Mouse (Mus musculus) heart, adult 18-20 months (tissue): ENCODE data around the gene Ephb2. TPM values are rescaled to one million over a fixed set of nuclear protein-coding genes. Genes with fewer than 3 reads are reported as not detected.
A peak's percentile ranks its signal among the peaks of the same experiment; 100 is the strongest.

ENCODE experiments used
- DNase-seq, 2 experiments: peaks; one replicate each; pipeline ENCODE4 v3.0.0; 2021 to 2022; ENCODE audit warnings: mixed read lengths in 1 of 2
- total RNA-seq, 2 experiments: library from RNA; stranded (reverse); gene quantifications; 2 replicates each; pipeline ENCODE4 v1.2.3; 2021

The Ephb2 gene
- total RNA-seq, 2 experiments from 2014 or later = 0.89 to 0.90 TPM

- no peak for DNase-seq
Observed at GRCm38 (mm10) chr4:136800366-136800765, 35.4 kb downstream of the Ephb2 start.

GRCm38 (mm10) chr4:136797677-136798569 lies 37.9 kb downstream of the Ephb2 start:
- no peak for DNase-seq

GRCm38 (mm10) chr4:136793320-136793719 lies 42.5 kb downstream of the Ephb2 start:
- DNase-seq = no peak

- peak; percentile 77 to 85 for DNase-seq
Observed at GRCm38 (mm10) chr4:136789821-136790220, 46.0 kb downstream of the Ephb2 start.

- no peak for DNase-seq
Observed at GRCm38 (mm10) chr4:136787357-136787756, 48.4 kb downstream of the Ephb2 start.

GRCm38 (mm10) chr4:136786453-136787276 lies 49.1 kb downstream of the Ephb2 start:
- no peak for DNase-seq

- peak; percentile 25 to 36 for DNase-seq
Observed at GRCm38 (mm10) chr4:136783552-136784150, 52.1 kb downstream of the Ephb2 start.

- DNase-seq = peak in 1 of 2 experiments; percentile 20
Observed at GRCm38 (mm10) chr4:136782579-136782925, 53.2 kb downstream of the Ephb2 start.

- DNase-seq = peak; percentile 69 to 85
Observed at GRCm38 (mm10) chr4:136781868-136782578, 53.8 kb downstream of the Ephb2 start.

GRCm38 (mm10) chr4:136780201-136780895 lies 55.4 kb downstream of the Ephb2 start:
- peak in 1 of 2 experiments; percentile 21 for DNase-seq

GRCm38 (mm10) chr4:136779156-136779555 lies 56.6 kb downstream of the Ephb2 start:
- no peak for DNase-seq

GRCm38 (mm10) chr4:136776471-136776892 lies 59.3 kb downstream of the Ephb2 start:
- peak; percentile 19 to 23 for DNase-seq

- no peak for DNase-seq
Observed at GRCm38 (mm10) chr4:136775903-136776302, 59.9 kb downstream of the Ephb2 start.

- no peak for DNase-seq
Observed at GRCm38 (mm10) chr4:136774201-136774600, 61.6 kb downstream of the Ephb2 start.

GRCm38 (mm10) chr4:136772952-136773584 lies 62.7 kb downstream of the Ephb2 start:
- no peak for DNase-seq

GRCm38 (mm10) chr4:136772318-136772717 lies 63.5 kb downstream of the Ephb2 start:
- no peak for DNase-seq

GRCm38 (mm10) chr4:136770718-136771117 lies 65.1 kb downstream of the Ephb2 start:
- no peak for DNase-seq

- DNase-seq = no peak
Observed at GRCm38 (mm10) chr4:136768499-136768898, 67.3 kb downstream of the Ephb2 start.

- no peak for DNase-seq
Observed at GRCm38 (mm10) chr4:136765080-136765479, 70.7 kb downstream of the Ephb2 start.

GRCm38 (mm10) chr4:136763349-136763748 lies 72.4 kb downstream of the Ephb2 start:
- no peak for DNase-seq
